Mouse (Mus musculus) myocyte (in vitro differentiated cells): ENCODE data around the gene Brdt.

Experiments
- CEBPB ChIP-seq: IDR thresholded peaks from 2 replicates; pipeline ENCODE4 v1.6.1; 2011; ENCODE audit warnings: mild to moderate bottlenecking, moderate library complexity; ENCODE audit not compliant: poor library complexity, insufficient read depth, severe bottlenecking
- MAX ChIP-seq: IDR thresholded peaks from one replicate; pipeline ENCODE4 v1.6.1; 2011; ENCODE audit warnings: low read depth, mild to moderate bottlenecking, control low read depth
- POLR2A ChIP-seq: IDR thresholded peaks from one replicate; pipeline ENCODE4 v1.6.1; 2011; ENCODE audit warnings: low read depth, mild to moderate bottlenecking, control low read depth, moderate library complexity; ENCODE audit not compliant: insufficient read length
- SRF ChIP-seq: IDR thresholded peaks from one replicate; pipeline ENCODE4 v1.6.1; 2011; ENCODE audit warnings: low read depth; ENCODE audit not compliant: control insufficient read depth, insufficient read length

DNA sequence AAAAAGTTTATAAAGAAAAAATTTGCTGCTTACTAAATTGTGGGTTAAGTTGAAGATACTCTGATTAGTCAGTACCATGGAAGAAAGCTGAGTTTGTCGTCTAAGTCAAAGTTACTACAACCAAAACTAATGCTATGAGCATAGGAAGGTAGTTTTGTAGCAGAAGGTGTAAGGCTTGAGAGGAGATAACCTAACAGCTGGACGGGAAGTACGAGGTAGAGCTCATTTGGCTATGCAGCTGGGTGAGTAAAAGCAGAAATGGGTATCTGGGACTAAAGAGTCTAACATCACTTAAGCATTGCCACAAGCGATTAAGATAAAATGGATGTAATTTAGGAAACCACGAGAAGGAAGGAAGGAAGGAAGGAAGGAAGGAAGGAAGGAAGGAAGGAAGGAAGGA, 40.4 kb downstream of the Brdt start:
- TF ChIP-seq POLR2A (no peak), MAX (no peak), SRF (no peak), CEBPB (no peak)
